Mouse (Mus musculus): Measurements from ENCODE around the gene Skiv2l. TPM values are rescaled to one million over a fixed set of nuclear protein-coding genes. Genes with fewer than 3 reads are reported as not detected.

The Skiv2l gene
- total RNA-seq, 2 experiments from 2014 or later = 13.3 to 34.8 TPM

DNA sequence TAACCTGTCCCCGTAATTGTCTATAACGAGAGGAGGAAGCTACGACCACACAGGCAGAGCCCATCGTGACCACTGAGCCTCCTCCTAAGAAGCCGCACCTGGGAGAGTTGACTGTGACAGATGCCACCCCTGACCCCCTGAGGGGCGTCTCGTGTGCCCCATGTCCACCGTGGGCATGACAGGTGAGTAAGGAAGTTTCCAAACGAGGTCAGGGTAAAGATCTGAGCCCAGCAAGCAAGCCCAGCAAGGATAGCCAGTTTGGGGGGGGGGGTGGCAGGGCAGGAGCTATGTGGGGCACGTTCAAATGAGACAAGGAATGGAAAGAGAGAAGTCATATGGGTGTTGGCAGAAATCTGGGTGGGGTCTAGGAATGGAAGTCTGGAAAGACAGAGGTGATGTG lies 55.0 kb downstream of the Skiv2l start:
- no peak for ATAC-seq (ENCODE audit: poor library complexity, severe bottlenecking)

Other genes starting within 250 kb of the Skiv2l start
Only the 30 nearest of the 37 such genes appear.
- 37.0 and 41.4 TPM in 2 replicates for gene Ppt2, start 221.7 kb downstream of the Skiv2l start, total RNA-seq (2015)
- 25.6 and 26.8 TPM in 2 replicates for gene Ppt2, start 221.7 kb downstream of the Skiv2l start, total RNA-seq (2017)
- gene Prrt1, start 220.7 kb downstream of the Skiv2l start, total RNA-seq (2015) = 0.22 and 0.73 TPM in 2 replicates
- 0.22 TPM in 1 of 2 replicates, not detected in the other for gene Prrt1, start 220.7 kb downstream of the Skiv2l start, total RNA-seq (2017)
- 4.0 and 4.2 TPM in 2 replicates for gene Fkbpl, start 205.4 kb downstream of the Skiv2l start, total RNA-seq (2015)
- 40.5 and 41.6 TPM in 2 replicates for gene Fkbpl, start 205.4 kb downstream of the Skiv2l start, total RNA-seq (2017)
- gene Atf6b, start 203.1 kb downstream of the Skiv2l start, total RNA-seq (2015) = 31.9 and 32.4 TPM in 2 replicates
- gene Atf6b, start 203.1 kb downstream of the Skiv2l start, total RNA-seq (2017) = 25.4 and 32.2 TPM in 2 replicates
- gene Tnxb, start 179.7 kb downstream of the Skiv2l start, total RNA-seq (2015) = 0.02 and 0.04 TPM in 2 replicates
- gene Tnxb, start 179.7 kb downstream of the Skiv2l start, total RNA-seq (2017) = under 0.01 and 0.08 TPM in 2 replicates
- gene C4b, start 106.3 kb downstream of the Skiv2l start, total RNA-seq (2015) = 0.52 and 1.7 TPM in 2 replicates
- 0.37 TPM in 1 of 2 replicates, not detected in the other for gene C4b, start 106.3 kb downstream of the Skiv2l start, total RNA-seq (2017)
- gene Cyp21a1, start 45.6 kb downstream of the Skiv2l start, total RNA-seq (2015) = not detected in 2 replicates
- not detected in 2 replicates for gene Cyp21a1, start 45.6 kb downstream of the Skiv2l start, total RNA-seq (2017)
- 17.5 and 21.8 TPM in 2 replicates for gene Stk19, start 13.3 kb downstream of the Skiv2l start, total RNA-seq (2015)
- gene Stk19, start 13.3 kb downstream of the Skiv2l start, total RNA-seq (2017) = 24.7 and 33.7 TPM in 2 replicates
- 22.4 and 28.5 TPM in 2 replicates for gene Dxo, start 13.2 kb downstream of the Skiv2l start, total RNA-seq (2015)
- 17.7 and 24.6 TPM in 2 replicates for gene Dxo, start 13.2 kb downstream of the Skiv2l start, total RNA-seq (2017)
- gene Nelfe, start 181 bp upstream of the Skiv2l start, total RNA-seq (2015) = 35.4 and 45.1 TPM in 2 replicates
- 25.1 and 26.2 TPM in 2 replicates for gene Nelfe, start 181 bp upstream of the Skiv2l start, total RNA-seq (2017)
- 2.3 and 7.1 TPM in 2 replicates for gene Cfb, start 12.3 kb upstream of the Skiv2l start, total RNA-seq (2015)
- gene Cfb, start 12.3 kb upstream of the Skiv2l start, total RNA-seq (2017) = 1.7 and 3.4 TPM in 2 replicates
- gene Zbtb12, start 29.3 kb upstream of the Skiv2l start, total RNA-seq (2015) = 0.78 and 1.1 TPM in 2 replicates
- 0.98 and 1.0 TPM in 2 replicates for gene Zbtb12, start 29.3 kb upstream of the Skiv2l start, total RNA-seq (2017)
- not detected in 2 replicates for gene Gm20547, start 31.8 kb upstream of the Skiv2l start, total RNA-seq (2015)
- gene Gm20547, start 31.8 kb upstream of the Skiv2l start, total RNA-seq (2017) = 0.41 TPM in 1 of 2 replicates, not detected in the other
- 1.0 and 1.3 TPM in 2 replicates for gene C2, start 48.1 kb upstream of the Skiv2l start, total RNA-seq (2015)
- 0.22 TPM in 1 of 2 replicates, not detected in the other for gene C2, start 48.1 kb upstream of the Skiv2l start, total RNA-seq (2017)
- gene Ehmt2, start 48.3 kb upstream of the Skiv2l start, total RNA-seq (2015) = 66.5 and 68.9 TPM in 2 replicates
- 75.4 and 75.7 TPM in 2 replicates for gene Ehmt2, start 48.3 kb upstream of the Skiv2l start, total RNA-seq (2017)
- gene Slc44a4, start 64.3 kb upstream of the Skiv2l start, total RNA-seq (2015) = 0.33 TPM in 1 of 2 replicates, not detected in the other
- gene Slc44a4, start 64.3 kb upstream of the Skiv2l start, total RNA-seq (2017) = 0.12 TPM in 1 of 2 replicates, not detected in the other
- gene Neu1, start 81.0 kb upstream of the Skiv2l start, total RNA-seq (2015) = 18.1 and 22.9 TPM in 2 replicates
- gene Neu1, start 81.0 kb upstream of the Skiv2l start, total RNA-seq (2017) = 23.4 and 23.7 TPM in 2 replicates
- gene Hspa1b, start 109.0 kb upstream of the Skiv2l start, total RNA-seq (2015) = 14.9 and 22.6 TPM in 2 replicates
- 23.0 and 30.6 TPM in 2 replicates for gene Hspa1b, start 109.0 kb upstream of the Skiv2l start, total RNA-seq (2017)
- not detected in 2 replicates for gene Gm20481, start 119.7 kb upstream of the Skiv2l start, total RNA-seq (2015)
- gene Gm20481, start 119.7 kb upstream of the Skiv2l start, total RNA-seq (2017) = not detected in 2 replicates
- gene Hspa1a, start 121.9 kb upstream of the Skiv2l start, total RNA-seq (2015) = 10.8 and 12.4 TPM in 2 replicates
- 29.2 and 32.0 TPM in 2 replicates for gene Hspa1a, start 121.9 kb upstream of the Skiv2l start, total RNA-seq (2017)
- gene Hspa1l, start 122.5 kb upstream of the Skiv2l start, total RNA-seq (2015) = not detected in 2 replicates
- 0.22 TPM in 1 of 2 replicates, not detected in the other for gene Hspa1l, start 122.5 kb upstream of the Skiv2l start, total RNA-seq (2017)
- 85.8 and 141 TPM in 2 replicates for gene Lsm2, start 131.7 kb upstream of the Skiv2l start, total RNA-seq (2015)
- gene Lsm2, start 131.7 kb upstream of the Skiv2l start, total RNA-seq (2017) = 13.2 and 31.2 TPM in 2 replicates
- gene Vars, start 150.8 kb upstream of the Skiv2l start, total RNA-seq (2015) = 42.2 and 61.8 TPM in 2 replicates
- 110 and 165 TPM in 2 replicates for gene Vars, start 150.8 kb upstream of the Skiv2l start, total RNA-seq (2017)
- 0.07 TPM in 1 of 2 replicates, not detected in the other for gene Vwa7, start 166.4 kb upstream of the Skiv2l start, total RNA-seq (2015)
- 0.11 TPM in 1 of 2 replicates, not detected in the other for gene Vwa7, start 166.4 kb upstream of the Skiv2l start, total RNA-seq (2017)
- gene Sapcd1, start 177.8 kb upstream of the Skiv2l start, total RNA-seq (2015) = 1.4 and 1.5 TPM in 2 replicates
- gene Sapcd1, start 177.8 kb upstream of the Skiv2l start, total RNA-seq (2017) = 0.22 TPM in 1 of 2 replicates, not detected in the other
- 7.4 and 7.5 TPM in 2 replicates for gene Msh5, start 196.5 kb upstream of the Skiv2l start, total RNA-seq (2015)
- gene Msh5, start 196.5 kb upstream of the Skiv2l start, total RNA-seq (2017) = 3.6 and 6.3 TPM in 2 replicates
- gene Clic1, start 199.8 kb upstream of the Skiv2l start, total RNA-seq (2015) = 415 and 463 TPM in 2 replicates
- gene Clic1, start 199.8 kb upstream of the Skiv2l start, total RNA-seq (2017) = 386 and 405 TPM in 2 replicates
- gene Ddah2, start 208.8 kb upstream of the Skiv2l start, total RNA-seq (2015) = 2.2 and 3.1 TPM in 2 replicates
- 1.2 and 2.7 TPM in 2 replicates for gene Ddah2, start 208.8 kb upstream of the Skiv2l start, total RNA-seq (2017)
- not detected in 2 replicates for gene Ly6g6c, start 215.2 kb upstream of the Skiv2l start, total RNA-seq (2015)
- gene Ly6g6c, start 215.2 kb upstream of the Skiv2l start, total RNA-seq (2017) = not detected in 2 replicates
- not detected in 2 replicates for gene Mpig6b, start 216.0 kb upstream of the Skiv2l start, total RNA-seq (2015)
- not detected in 2 replicates for gene Mpig6b, start 216.0 kb upstream of the Skiv2l start, total RNA-seq (2017)

Data from megakaryocyte, adult 5-6 weeks (primary cell).